Comparison of ENCODE assay signal across 8 mouse cellular contexts in genomic region chr14:57825788-57826751, GRCm38 (mm10). TPM values are rescaled to one million over a fixed set of nuclear protein-coding genes. Genes with fewer than 3 reads are reported as not detected.
DNase-seq lines count a peak whose midpoint lies in the region; ATAC-seq and TF ChIP-seq lines count a peak whose summit lies in the region.

Ska3 (minus strand) TSS chr14:57826185.
Mrpl57 (plus strand) TSS chr14:57826234.

- peak within 1 kb of the TSS; percentile 94 for H3K27ac ChIP-seq in hindbrain, postnatal 0 days
- H3K27ac ChIP-seq in left cerebral cortex, adult 2 months: peak within 1 kb of the TSS; percentile 90

- H3K9ac ChIP-seq in hindbrain, postnatal 0 days (replicated peaks; ENCODE audit: low read length): peak within 1 kb of the TSS; percentile 83

- peak; percentile 3; the same call in 1 of the 2 replicates for TF ChIP-seq CTCF in hindbrain, postnatal 0 days (IDR thresholded peaks at IDR 0.05; ENCODE audit: low read depth)
- TF ChIP-seq CTCF in left cerebral cortex, adult 2 months (IDR thresholded peaks at IDR 0.05): no peak

- peak within 1 kb of the TSS; percentile 81 for H3K4me2 ChIP-seq in hindbrain, postnatal 0 days (ENCODE audit: low read depth, low read length)

- under 1% methylated on average over 96 of the region's 96 CpGs for WGBS in hindbrain, postnatal 0 days

- no peaks in the 10 kb centered on the region for H3K27me3 ChIP-seq in hindbrain, postnatal 0 days (ENCODE audit: insufficient read depth, low read length)

- H3K36me3 ChIP-seq in hindbrain, postnatal 0 days (ENCODE audit: insufficient read depth, low read length): no peaks in the 10 kb centered on the region

- peaks cover 5% of the 10 kb centered on the region; the same call in 1 of the 2 replicates for H3K4me1 ChIP-seq in hindbrain, postnatal 0 days (ENCODE audit: insufficient read depth, low read length)

- H3K9me3 ChIP-seq in hindbrain, postnatal 0 days (ENCODE audit: low read length): no peaks in the 10 kb centered on the region

- intact Hi-C loops in left cerebral cortex, adult 2 months (cut with DNase I): loop anchor here (1.0 to 10.0 kb wide), 4 partner anchors 27 to 141 kb away; partner anchors contain the start of genes Gm49361 and Sap18

- ATAC-seq in hindbrain, postnatal 0 days: peak; percentile 96
- ATAC-seq in megakaryocyte, adult 5-6 weeks (ENCODE audit: poor library complexity, severe bottlenecking): peak; percentile 93

- DNase-seq in T-cell, adult 2 months (ENCODE audit: low spot score): peak; percentile 89
- peak; percentile 89 to 90 for DNase-seq in cerebellum, postnatal 36 days
- DNase-seq in gastrocnemius, adult 18-20 months (ENCODE audit: low spot score): peak; percentile 92
- peak; percentile 97 for DNase-seq in hindbrain, postnatal 0 days (ENCODE audit: low spot score)
- DNase-seq in left cerebral cortex, adult 2 months (ENCODE audit: extremely low spot score in 1 of 2, low spot score in 2 of 2): peak; percentile 88 to 90
- DNase-seq in right cerebral cortex, adult 2 months (ENCODE audit: low spot score in 2 of 2): peak; percentile 91 to 92
- DNase-seq in urinary bladder, postnatal 14 days (ENCODE audit: low spot score): peak; percentile 94

- H3K4me3 ChIP-seq in hindbrain, postnatal 0 days (ENCODE audit: low read length): peak within 1 kb of the TSS; percentile 81
- H3K4me3 ChIP-seq in left cerebral cortex, adult 2 months: peak within 1 kb of the TSS; percentile 81

RNA-seq across cellular contexts. Expression of gene Ska3, which starts in this region (rescaled TPM):
- total RNA-seq in gastrocnemius, adult 18-20 months (2021): not detected
- 8.3 and 8.9 TPM in 2 replicates for total RNA-seq in hindbrain, postnatal 0 days (2014; rRNA removed)
- 6.6 and 9.2 TPM in 2 replicates for polyA plus RNA-seq in hindbrain, postnatal 0 days (2015; fragmentation: Nextera tagmentation; extraction: Ambion mirVana)
- total RNA-seq in left cerebral cortex, adult 2 months (2021): under 1 TPM; 0.72 to 0.89 TPM
- total RNA-seq in megakaryocyte, adult 5-6 weeks (2015): 25.5 and 28.3 TPM in 2 replicates
- total RNA-seq in megakaryocyte, adult 5-6 weeks (2017): 26.8 and 36.1 TPM in 2 replicates

RNA-seq across cellular contexts. Expression of gene Mrpl57, which starts in this region (rescaled TPM):
- total RNA-seq in gastrocnemius, adult 18-20 months (2021): 10 to 100 TPM; 59.7 to 72.0 TPM
- 73.8 and 89.8 TPM in 2 replicates for total RNA-seq in hindbrain, postnatal 0 days (2014; rRNA removed)
- polyA plus RNA-seq in hindbrain, postnatal 0 days (2015; fragmentation: Nextera tagmentation; extraction: Ambion mirVana): 209 and 216 TPM in 2 replicates
- total RNA-seq in left cerebral cortex, adult 2 months (2021): 10 to 100 TPM; 58.9 to 60.3 TPM
- total RNA-seq in megakaryocyte, adult 5-6 weeks (2015): 73.9 and 78.7 TPM in 2 replicates
- total RNA-seq in megakaryocyte, adult 5-6 weeks (2017): 63.7 and 73.2 TPM in 2 replicates

Comparison
In these comparisons a context has a peak if more than half of its experiments do, and no peak if none do; other contexts are left out.
1. Peak in every context shown above with its lines: DNase-seq, ATAC-seq, H3K4me3 ChIP-seq and H3K27ac ChIP-seq.